Mouse (Mus musculus): ENCODE measurements around the gene Dlx6.

Gene Dlx6

GRCm38 (mm10) chr6:6859950-6860410 is 3.2 kb upstream of the Dlx6 start:
- no peak for DNase-seq (ENCODE audit: low spot score in 2 of 2)

GRCm38 (mm10) chr6:6860411-6861085 is 2.6 kb upstream of the Dlx6 start:
- DNase-seq (ENCODE audit: low spot score in 2 of 2): no peak

GRCm38 (mm10) chr6:6861086-6861797 is 1.9 kb upstream of the Dlx6 start:
- no peak for DNase-seq (ENCODE audit: low spot score in 2 of 2)

- DNase-seq (ENCODE audit: low spot score in 2 of 2): no peak
Measured at GRCm38 (mm10) chr6:6861798-6862428, 1.2 kb upstream of the Dlx6 start.

- no peak for DNase-seq (ENCODE audit: low spot score in 2 of 2)
Measured at GRCm38 (mm10) chr6:6862611-6863010, 523 bp upstream of the Dlx6 start.

- no peak for DNase-seq (ENCODE audit: low spot score in 2 of 2)
Measured at GRCm38 (mm10) chr6:6863955-6864354, 821 bp downstream of the Dlx6 start.

GRCm38 (mm10) chr6:6864441-6865440 is 1.6 kb downstream of the Dlx6 start:
- DNase-seq (ENCODE audit: low spot score in 2 of 2): no peak

GRCm38 (mm10) chr6:6867031-6867430 is 3.9 kb downstream of the Dlx6 start:
- no peak for DNase-seq (ENCODE audit: low spot score in 2 of 2)

GRCm38 (mm10) chr6:6869041-6869685 is 6.0 kb downstream of the Dlx6 start:
- DNase-seq (ENCODE audit: low spot score in 2 of 2): no peak

GRCm38 (mm10) chr6:6869961-6870800 is 7.0 kb downstream of the Dlx6 start:
- no peak for DNase-seq (ENCODE audit: low spot score in 2 of 2)

- DNase-seq (ENCODE audit: low spot score in 2 of 2): no peak
Measured at GRCm38 (mm10) chr6:6870876-6871420, 7.8 kb downstream of the Dlx6 start.

- DNase-seq (ENCODE audit: low spot score in 2 of 2): no peak
Measured at GRCm38 (mm10) chr6:6871692-6872091, 8.6 kb downstream of the Dlx6 start.

- no peak for DNase-seq (ENCODE audit: low spot score in 2 of 2)
Measured at GRCm38 (mm10) chr6:6872873-6873272, 9.7 kb downstream of the Dlx6 start.

GRCm38 (mm10) chr6:6873476-6874072 is 10.4 kb downstream of the Dlx6 start:
- no peak for DNase-seq (ENCODE audit: low spot score in 2 of 2)

GRCm38 (mm10) chr6:6874073-6874771 is 11.1 kb downstream of the Dlx6 start:
- DNase-seq (ENCODE audit: low spot score in 2 of 2): no peak

GRCm38 (mm10) chr6:6875136-6875535 is 12.0 kb downstream of the Dlx6 start:
- DNase-seq (ENCODE audit: low spot score in 2 of 2): no peak

- DNase-seq (ENCODE audit: low spot score in 2 of 2): no peak
Measured at GRCm38 (mm10) chr6:6875676-6876075, 12.5 kb downstream of the Dlx6 start.

GRCm38 (mm10) chr6:6876231-6876630 is 13.1 kb downstream of the Dlx6 start:
- DNase-seq (ENCODE audit: low spot score in 2 of 2): no peak

- no peak for DNase-seq (ENCODE audit: low spot score in 2 of 2)
Measured at GRCm38 (mm10) chr6:6876731-6877130, 13.6 kb downstream of the Dlx6 start.
